Mouse (Mus musculus): Measurements from ENCODE around the gene Rrm2. TPM values are rescaled to one million over a fixed set of nuclear protein-coding genes. Genes with fewer than 3 reads are reported as not detected.

The Rrm2 gene
- total and polyA plus RNA-seq, 2 experiments = 0.80 to 2.8 TPM

DNA sequence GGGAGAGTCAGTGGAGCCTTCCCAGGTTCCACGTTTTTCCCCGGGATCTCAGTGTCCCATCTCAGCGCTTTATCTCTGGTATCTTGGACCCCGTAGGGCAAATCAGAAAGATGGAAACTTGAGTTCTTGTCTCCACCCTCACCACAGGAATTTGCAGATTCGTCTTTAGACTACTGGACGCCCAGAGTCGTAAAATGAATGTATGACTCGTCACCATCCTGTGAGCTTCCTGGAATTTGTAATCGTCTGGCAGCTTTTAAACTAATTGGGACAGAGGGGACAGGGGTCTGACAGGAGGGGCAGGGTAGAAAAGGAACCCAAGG lies 600 bp upstream of the Rrm2 start:
- Histone ChIP-seq H3K36me3 (ENCODE audit: control insufficient read depth, insufficient read depth, low read length) (no peaks in the 10 kb centered on the region; the same call in 1 of the 2 replicates), H3K27me3 (ENCODE audit: control insufficient read depth, insufficient read depth, low read length) (no peaks in the 10 kb centered on the region), H3K27ac (replicated peaks; ENCODE audit: insufficient read depth, low read depth, low read length) (no peak overlapping the region), H3K9ac (ENCODE audit: low read depth, low read length) (no peak overlapping the region), H3K4me1 (ENCODE audit: control insufficient read depth, insufficient read depth, low read length) (peaks cover 9% of the 10 kb centered on the region), H3K4me3 (ENCODE audit: insufficient read depth, low read depth, low read length) (no peak overlapping the region), H3K79me2 (ENCODE audit: control insufficient read depth, insufficient read depth, low read length) (no peaks in the 10 kb centered on the region)
- DNase-seq (ENCODE audit: extremely low read depth, low read depth, low spot score) = no peak
- WGBS = 9% methylated on average over 9 of the region's 9 CpGs
- TF ChIP-seq POLR2A (IDR thresholded peaks at IDR 0.05; ENCODE audit: extremely low read depth, insufficient read depth, low read length) (no peak), CTCF (IDR thresholded peaks at IDR 0.05; ENCODE audit: low read depth, low read length) (no peak)

DNA sequence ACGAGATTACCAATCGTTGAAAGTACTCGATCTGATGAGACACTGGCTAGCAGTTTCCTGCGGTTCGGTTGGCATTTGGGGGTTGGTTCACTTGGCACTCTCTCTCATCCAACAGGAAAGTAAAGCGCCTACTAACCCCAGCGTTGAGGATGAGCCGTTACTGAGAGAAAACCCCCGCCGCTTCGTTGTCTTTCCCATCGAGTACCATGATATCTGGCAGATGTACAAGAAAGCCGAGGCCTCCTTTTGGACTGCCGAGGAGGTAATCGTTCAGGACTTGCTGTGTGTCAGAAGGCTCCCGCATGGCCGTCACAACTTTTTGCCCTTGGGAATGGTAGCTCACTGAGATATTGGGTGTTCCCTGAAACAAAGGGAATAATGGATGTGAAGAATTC lies 780 bp downstream of the Rrm2 start:
- no peaks in the 10 kb centered on the region; the same call in 1 of the 2 replicates for H3K36me3 ChIP-seq (ENCODE audit: control insufficient read depth, insufficient read depth, low read length)
- WGBS = 4% methylated on average over 17 of the region's 17 CpGs
- H3K79me2 ChIP-seq (ENCODE audit: control insufficient read depth, insufficient read depth, low read length) = no peaks in the 10 kb centered on the region
- H3K4me1 ChIP-seq (ENCODE audit: control insufficient read depth, insufficient read depth, low read length) = peaks cover 9% of the 10 kb centered on the region
- DNase-seq (ENCODE audit: extremely low read depth, low read depth, low spot score) = no peak
- TF ChIP-seq POLR2A (IDR thresholded peaks at IDR 0.05; ENCODE audit: extremely low read depth, insufficient read depth, low read length) (no peak), CTCF (IDR thresholded peaks at IDR 0.05; ENCODE audit: low read depth, low read length) (no peak)
- peak overlapping the region; percentile 68 for H3K4me3 ChIP-seq (ENCODE audit: insufficient read depth, low read depth, low read length)
- H3K9ac ChIP-seq (ENCODE audit: low read depth, low read length) = peak overlapping the region; percentile 20; the same call in 1 of the 2 replicates
- H3K27ac ChIP-seq (replicated peaks; ENCODE audit: insufficient read depth, low read depth, low read length) = no peak overlapping the region
- H3K27me3 ChIP-seq (ENCODE audit: control insufficient read depth, insufficient read depth, low read length) = no peaks in the 10 kb centered on the region

DNA sequence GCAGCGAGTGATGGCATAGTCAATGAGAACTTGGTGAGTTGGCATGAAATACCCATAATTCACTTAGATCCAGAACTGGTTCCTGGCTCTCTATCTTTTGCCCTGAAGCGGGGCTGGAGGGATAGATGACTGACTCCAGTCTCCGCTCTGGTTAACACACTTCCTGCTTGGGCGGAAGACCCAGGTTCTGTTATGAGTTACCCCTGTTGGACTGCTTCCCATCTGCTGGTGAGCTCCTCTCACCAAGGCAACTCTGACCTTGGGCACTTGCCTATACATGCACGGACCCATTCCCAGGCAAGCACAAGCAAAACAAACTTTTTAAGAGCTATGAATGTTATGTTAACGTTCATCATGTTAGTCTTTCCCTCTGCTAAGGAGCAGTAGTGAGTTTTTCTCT lies 1.4 kb downstream of the Rrm2 start:
- Histone ChIP-seq H3K4me1 (ENCODE audit: control insufficient read depth, insufficient read depth, low read length) (peaks cover 9% of the 10 kb centered on the region), H3K4me3 (ENCODE audit: insufficient read depth, low read depth, low read length) (no peak overlapping the region), H3K36me3 (ENCODE audit: control insufficient read depth, insufficient read depth, low read length) (no peaks in the 10 kb centered on the region; the same call in 1 of the 2 replicates), H3K27ac (replicated peaks; ENCODE audit: insufficient read depth, low read depth, low read length) (no peak overlapping the region), H3K79me2 (ENCODE audit: control insufficient read depth, insufficient read depth, low read length) (no peaks in the 10 kb centered on the region), H3K27me3 (ENCODE audit: control insufficient read depth, insufficient read depth, low read length) (no peaks in the 10 kb centered on the region), H3K9ac (ENCODE audit: low read depth, low read length) (no peak overlapping the region)
- DNase-seq (ENCODE audit: extremely low read depth, low read depth, low spot score) = no peak
- no peak for TF ChIP-seq POLR2A (IDR thresholded peaks at IDR 0.05; ENCODE audit: extremely low read depth, insufficient read depth, low read length)
- TF ChIP-seq CTCF (IDR thresholded peaks at IDR 0.05; ENCODE audit: low read depth, low read length) = no peak
- WGBS = 63% methylated on average over 6 of the region's 6 CpGs

DNA sequence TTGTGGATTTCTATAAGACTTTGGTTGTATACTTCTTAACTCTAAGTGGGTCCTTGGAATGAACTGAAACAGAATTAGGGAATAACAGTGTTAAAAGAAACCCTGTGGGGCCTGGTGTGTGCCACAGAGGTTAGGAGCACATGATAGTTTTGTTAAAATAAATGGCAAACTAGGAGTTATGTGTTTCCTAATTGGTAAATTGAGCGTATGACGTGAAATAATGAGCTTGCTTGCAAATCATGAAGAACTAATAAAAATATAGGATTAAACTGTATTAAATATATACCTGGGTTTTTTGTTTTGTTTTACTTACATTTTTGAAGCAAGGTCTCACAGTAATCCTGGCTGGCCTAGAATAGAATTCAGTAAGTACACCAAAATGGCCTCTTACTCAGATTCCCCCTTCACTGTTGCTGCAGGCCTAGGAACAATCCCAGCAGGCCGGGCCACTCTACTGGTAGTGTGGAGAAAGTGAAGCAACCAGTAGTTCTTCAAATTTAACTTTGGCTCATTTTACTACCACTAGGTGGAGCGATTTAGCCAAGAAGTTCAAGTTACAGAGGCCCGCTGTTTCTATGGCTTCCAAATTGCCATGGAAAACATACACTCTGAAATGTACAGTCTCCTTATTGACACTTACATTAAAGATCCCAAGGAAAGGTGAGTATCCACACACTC lies 1.9 kb downstream of the Rrm2 start:
- H3K36me3 ChIP-seq (ENCODE audit: control insufficient read depth, insufficient read depth, low read length) = no peaks in the 10 kb centered on the region; the same call in 1 of the 2 replicates
- peaks cover 9% of the 10 kb centered on the region for H3K4me1 ChIP-seq (ENCODE audit: control insufficient read depth, insufficient read depth, low read length)
- H3K9ac ChIP-seq (ENCODE audit: low read depth, low read length) = no peak overlapping the region
- no peaks in the 10 kb centered on the region for H3K79me2 ChIP-seq (ENCODE audit: control insufficient read depth, insufficient read depth, low read length)
- H3K27me3 ChIP-seq (ENCODE audit: control insufficient read depth, insufficient read depth, low read length) = no peaks in the 10 kb centered on the region
- TF ChIP-seq POLR2A (IDR thresholded peaks at IDR 0.05; ENCODE audit: extremely low read depth, insufficient read depth, low read length) = no peak
- TF ChIP-seq CTCF (IDR thresholded peaks at IDR 0.05; ENCODE audit: low read depth, low read length) = peak; percentile 12; the same call in 1 of the 2 replicates
- H3K27ac ChIP-seq (replicated peaks; ENCODE audit: insufficient read depth, low read depth, low read length) = no peak overlapping the region
- peak; percentile 78 for DNase-seq (ENCODE audit: extremely low read depth, low read depth, low spot score)
- WGBS = 32% methylated on average over 5 of the region's 5 CpGs
- H3K4me3 ChIP-seq (ENCODE audit: insufficient read depth, low read depth, low read length) = no peak overlapping the region

DNA sequence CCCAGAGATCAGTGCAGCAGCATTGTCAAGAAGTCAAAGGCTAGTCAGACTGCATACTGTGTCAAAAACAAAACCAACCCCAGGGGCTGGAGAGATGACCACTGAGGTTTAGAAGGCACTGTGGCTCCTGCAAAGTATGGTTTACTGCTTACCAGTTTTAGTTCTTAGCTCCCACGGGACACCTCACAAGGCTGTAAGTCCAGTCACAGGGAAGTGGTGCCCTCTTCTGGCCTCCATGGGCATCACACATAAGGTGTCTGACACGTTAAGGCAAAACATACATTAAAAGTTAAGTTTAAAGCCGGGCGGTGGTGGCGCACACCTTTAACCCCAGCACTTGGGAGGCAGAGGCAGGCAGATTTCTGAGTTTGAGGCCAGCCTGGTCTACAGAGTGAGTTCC lies 2.6 kb downstream of the Rrm2 start:
- Histone ChIP-seq H3K79me2 (ENCODE audit: control insufficient read depth, insufficient read depth, low read length) (no peaks in the 10 kb centered on the region), H3K9ac (ENCODE audit: low read depth, low read length) (no peak overlapping the region), H3K27ac (replicated peaks; ENCODE audit: insufficient read depth, low read depth, low read length) (no peak overlapping the region), H3K36me3 (ENCODE audit: control insufficient read depth, insufficient read depth, low read length) (no peaks in the 10 kb centered on the region; the same call in 1 of the 2 replicates), H3K4me1 (ENCODE audit: control insufficient read depth, insufficient read depth, low read length) (peaks cover 9% of the 10 kb centered on the region), H3K4me3 (ENCODE audit: insufficient read depth, low read depth, low read length) (no peak overlapping the region), H3K27me3 (ENCODE audit: control insufficient read depth, insufficient read depth, low read length) (no peaks in the 10 kb centered on the region)
- TF ChIP-seq POLR2A (IDR thresholded peaks at IDR 0.05; ENCODE audit: extremely low read depth, insufficient read depth, low read length) = no peak
- peak; percentile 64 for TF ChIP-seq CTCF (IDR thresholded peaks at IDR 0.05; ENCODE audit: low read depth, low read length)
- 58% methylated on average over 5 of the region's 5 CpGs for WGBS
- peak; percentile 33 for DNase-seq (ENCODE audit: extremely low read depth, low read depth, low spot score)

DNA sequence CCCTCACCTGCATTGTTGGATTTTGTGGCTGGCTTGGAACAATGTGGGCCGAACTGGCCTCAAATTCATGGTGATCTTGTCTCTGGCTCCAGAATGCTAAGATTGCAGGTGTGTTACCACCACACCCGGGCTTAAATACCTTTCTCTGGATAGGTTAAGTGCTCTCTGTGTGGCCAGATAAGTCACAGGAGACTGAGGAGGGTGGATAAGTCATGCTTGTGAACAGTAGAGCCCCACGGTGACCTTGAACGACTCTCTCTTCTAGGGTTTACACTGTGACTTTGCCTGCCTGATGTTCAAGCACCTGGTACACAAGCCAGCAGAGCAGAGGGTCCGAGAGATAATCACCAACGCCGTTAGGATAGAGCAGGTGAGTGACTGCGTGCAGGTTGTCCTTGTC lies 4.4 kb downstream of the Rrm2 start:
- H3K4me3 ChIP-seq (ENCODE audit: insufficient read depth, low read depth, low read length) = no peak overlapping the region
- no peak overlapping the region for H3K27ac ChIP-seq (replicated peaks; ENCODE audit: insufficient read depth, low read depth, low read length)
- peaks cover 8% of the 10 kb centered on the region for H3K4me1 ChIP-seq (ENCODE audit: control insufficient read depth, insufficient read depth, low read length)
- no peak for TF ChIP-seq CTCF (IDR thresholded peaks at IDR 0.05; ENCODE audit: low read depth, low read length)
- no peak for TF ChIP-seq POLR2A (IDR thresholded peaks at IDR 0.05; ENCODE audit: extremely low read depth, insufficient read depth, low read length)
- DNase-seq (ENCODE audit: extremely low read depth, low read depth, low spot score) = no peak
- WGBS = 87% methylated on average over 8 of the region's 8 CpGs
- no peaks in the 10 kb centered on the region for H3K79me2 ChIP-seq (ENCODE audit: control insufficient read depth, insufficient read depth, low read length)
- H3K27me3 ChIP-seq (ENCODE audit: control insufficient read depth, insufficient read depth, low read length) = no peaks in the 10 kb centered on the region
- H3K9ac ChIP-seq (ENCODE audit: low read depth, low read length) = no peak overlapping the region
- no peaks in the 10 kb centered on the region; the same call in 1 of the 2 replicates for H3K36me3 ChIP-seq (ENCODE audit: control insufficient read depth, insufficient read depth, low read length)
